Mouse (Mus musculus) brain, embryonic 14.5 days (tissue): ENCODE results near the gene Ppfibp1.

ENCODE experiments used
- CTCF ChIP-seq: fragments of 200-500 bp; IDR thresholded peaks from 2 replicates; pipeline ENCODE4 v1.5.1; 2012; ENCODE audit warnings: inconsistent platforms, mild to moderate bottlenecking, moderate library complexity, borderline replicate concordance; ENCODE audit not compliant: insufficient read depth, insufficient read length; ENCODE audit errors: extremely low read depth
- POLR2A ChIP-seq: fragments of 200-500 bp; IDR thresholded peaks from 2 replicates; pipeline ENCODE4 v1.6.1; 2012; ENCODE audit warnings: mild to moderate bottlenecking, inconsistent platforms, borderline replicate concordance; ENCODE audit not compliant: poor library complexity, insufficient read depth, insufficient read length, severe bottlenecking; ENCODE audit errors: extremely low read depth

DNA sequence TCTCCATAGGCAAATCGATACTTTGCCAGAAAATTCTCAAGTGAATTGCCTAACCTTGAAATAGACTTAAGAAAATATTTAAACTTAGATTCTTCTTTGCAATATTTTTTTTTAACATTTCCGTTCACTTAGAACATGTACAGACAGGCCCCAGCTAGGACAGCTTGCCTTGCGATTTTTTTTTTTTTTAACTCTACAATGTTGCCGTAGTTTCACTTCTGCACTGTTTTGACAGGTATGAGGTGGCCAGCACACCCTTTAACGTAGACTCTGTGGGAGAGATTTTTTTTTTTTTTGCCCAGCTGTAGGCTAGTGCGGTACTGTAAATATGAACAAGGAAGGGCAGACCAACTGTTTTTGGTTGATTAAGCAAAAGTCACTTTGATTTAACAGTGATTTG, 122.1 kb downstream of the Ppfibp1 start:
- TF ChIP-seq CTCF: no peak
- no peak for TF ChIP-seq POLR2A
